9 mouse cellular contexts compared by ENCODE assay signal in the genomic region with DNA sequence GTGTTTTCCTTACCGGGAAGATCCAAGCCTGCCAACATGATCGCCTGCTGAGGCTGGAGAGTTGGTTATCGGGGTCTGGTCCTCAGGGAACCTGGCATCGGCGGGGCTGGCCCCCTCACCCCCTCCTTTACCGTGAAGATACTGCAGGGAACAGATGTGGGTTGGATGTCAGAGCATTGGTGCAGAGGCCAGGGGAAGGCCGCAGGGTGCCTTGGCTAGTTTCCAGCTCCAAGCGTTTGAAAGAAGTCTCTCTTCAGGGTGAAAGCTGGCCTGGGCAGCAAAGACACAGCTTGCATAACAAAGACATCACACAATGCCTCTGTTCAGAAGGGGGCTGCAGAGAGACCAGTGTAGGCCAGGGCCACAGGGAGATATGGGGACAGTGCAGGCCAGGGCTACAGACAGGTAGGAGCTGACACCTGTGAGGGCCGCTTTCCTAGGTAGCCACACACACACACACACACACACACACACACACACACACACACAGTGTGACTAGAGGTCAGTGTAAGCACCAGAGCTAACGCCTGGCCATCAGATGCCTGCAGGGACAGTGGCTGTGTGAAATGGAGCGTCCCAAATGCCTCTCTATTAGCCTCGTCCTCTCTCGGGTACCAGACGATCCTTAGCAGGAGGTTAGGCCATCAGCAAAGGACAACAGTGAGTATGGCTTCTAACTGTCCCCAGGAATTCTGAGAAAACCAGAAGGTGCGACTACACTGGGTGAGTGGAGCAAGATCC. TPM values are rescaled to one million over a fixed set of nuclear protein-coding genes. Genes with fewer than 3 reads are reported as not detected.
DNase-seq lines count a peak whose midpoint lies in the region; ATAC-seq and TF ChIP-seq lines count a peak whose summit lies in the region.
"Had no signal": no experiment of that assay in that cellular context is flagged by ENCODE, and none has a peak within 500 bp of the region (broad histone marks: within the 10 kb centered on the region; RNA-seq: fewer than 3 reads in every experiment).

No protein-coding gene starts in this region.

- DNase-seq in ovary, postnatal 36 days (ENCODE audit: low spot score), result peak; percentile 53
- no peak for DNase-seq in ovary, postnatal 10 days (ENCODE audit: low spot score)
- DNase-seq in left cerebral cortex, adult 2 months (ENCODE audit: extremely low spot score in 1 of 2, low spot score in 2 of 2), result peak in 1 of 2 experiments; percentile 68
- DNase-seq in spleen, adult 18-20 months, result no peak
- no peak for DNase-seq in kidney, adult 2 months
- DNase-seq: liver, embryonic 13.5 days had no signal

- ATAC-seq in frontal cortex, adult (ENCODE audit: low TSS enrichment), result peak; percentile 47
- peak; percentile 62; the same call in 1 of the 2 replicates for ATAC-seq in neural tube, embryonic 15.5 days (ENCODE audit: low FRiP score)
- no peak for ATAC-seq in megakaryocyte, adult 5-6 weeks (ENCODE audit: poor library complexity, severe bottlenecking)

- no peaks in the 10 kb centered on the region for H3K36me3 ChIP-seq in neural tube, embryonic 15.5 days
- no peaks in the 10 kb centered on the region for H3K36me3 ChIP-seq in kidney, adult 2 months (ENCODE audit: control insufficient read depth, insufficient read depth, low read length)
- H3K36me3 ChIP-seq: liver, embryonic 13.5 days had no signal

- H3K4me1 ChIP-seq in neural tube, embryonic 15.5 days, result peaks cover 37% of the 10 kb centered on the region
- no peaks in the 10 kb centered on the region for H3K4me1 ChIP-seq in kidney, adult 2 months (ENCODE audit: control insufficient read depth, insufficient read depth, low read length)
- H3K4me1 ChIP-seq: liver, embryonic 13.5 days had no signal

- intact Hi-C loops in left cerebral cortex, adult 2 months (cut with DNase I), result no loop called here

- H3K9ac ChIP-seq in neural tube, embryonic 15.5 days (replicated peaks), result 0 out of 2 replicates have a peak overlapping the region, but pooled peaks have one; percentile 11
- H3K9ac ChIP-seq: liver, embryonic 13.5 days had no signal

- no peak overlapping the region for H3K4me3 ChIP-seq in left cerebral cortex, adult 2 months
- no peak overlapping the region for H3K4me3 ChIP-seq in neural tube, embryonic 15.5 days (replicated peaks)
- H3K4me3 ChIP-seq in kidney, adult 2 months (ENCODE audit: insufficient read depth, low read depth, low read length), result no peak overlapping the region
- H3K4me3 ChIP-seq: liver, embryonic 13.5 days had no signal

- no peak for TF ChIP-seq POLR2A in kidney, adult 2 months (IDR thresholded peaks at IDR 0.05; ENCODE audit: low read depth, low read length)

- peak overlapping the region; percentile 23; the same call in 1 of the 2 replicates for H3K4me2 ChIP-seq in neural tube, embryonic 15.5 days
- H3K4me2 ChIP-seq: liver, embryonic 13.5 days had no signal

- no peaks in the 10 kb centered on the region for H3K27me3 ChIP-seq in neural tube, embryonic 15.5 days (replicated peaks)
- no peaks in the 10 kb centered on the region for H3K27me3 ChIP-seq in kidney, adult 2 months (replicated peaks; ENCODE audit: control insufficient read depth, insufficient read depth, low read length)
- H3K27me3 ChIP-seq: liver, embryonic 13.5 days had no signal

- H3K9me3 ChIP-seq in neural tube, embryonic 15.5 days (replicated peaks), result no peaks in the 10 kb centered on the region
- H3K9me3 ChIP-seq: liver, embryonic 13.5 days had no signal

- 17% methylated on average over 15 of the region's 15 CpGs for WGBS in neural tube, embryonic 15.5 days
- 43% methylated on average over 15 of the region's 15 CpGs for WGBS in kidney, adult 2 months

- peak overlapping the region; percentile 82 for H3K27ac ChIP-seq in left cerebral cortex, adult 2 months
- peak overlapping the region; percentile 67 for H3K27ac ChIP-seq in neural tube, embryonic 15.5 days (replicated peaks)
- no peak overlapping the region for H3K27ac ChIP-seq in kidney, adult 2 months (ENCODE audit: insufficient read depth, low read depth, low read length)
- H3K27ac ChIP-seq: liver, embryonic 13.5 days had no signal

- TF ChIP-seq CTCF in left cerebral cortex, adult 2 months (IDR thresholded peaks at IDR 0.05), result no peak
- TF ChIP-seq CTCF in kidney, adult 2 months (conservative IDR thresholded peaks at IDR 0.05; ENCODE audit: insufficient read depth, insufficient read length, low read depth, low read length), result no peak

RNA-seq across cellular contexts. Expression of gene Hhatl, which starts 17.9 kb away (rescaled TPM):
- 10 to 100 TPM; 20.0 to 21.3 TPM for total RNA-seq in left cerebral cortex, adult 2 months (2021)
- polyA plus RNA-seq in neural tube, embryonic 15.5 days (2015; fragmentation: Nextera tagmentation; extraction: Ambion mirVana), result 0.38 and 0.64 TPM in 2 replicates
- not detected in 2 replicates for total RNA-seq in megakaryocyte, adult 5-6 weeks (2015)
- total RNA-seq in megakaryocyte, adult 5-6 weeks (2017), result not detected in 2 replicates
- 19.1 and 22.5 TPM in 2 replicates for polyA plus RNA-seq in kidney, adult 2 months (2012; rRNA removed)

RNA-seq across cellular contexts. Expression of gene Ccdc13, which starts 29.0 kb away (rescaled TPM):
- 1 to 10 TPM; 5.7 to 6.2 TPM for total RNA-seq in left cerebral cortex, adult 2 months (2021)
- polyA plus RNA-seq in neural tube, embryonic 15.5 days (2015; fragmentation: Nextera tagmentation; extraction: Ambion mirVana), result 2.1 and 4.0 TPM in 2 replicates
- total RNA-seq in megakaryocyte, adult 5-6 weeks (2015), result not detected in 2 replicates
- total RNA-seq in megakaryocyte, adult 5-6 weeks (2017), result not detected in 2 replicates
- polyA plus RNA-seq in kidney, adult 2 months (2012; rRNA removed), result 0.30 TPM in 2 replicates
- polyA plus RNA-seq: liver, embryonic 13.5 days had no signal

RNA-seq across cellular contexts. Expression of gene Klhl40, which starts 32.8 kb away (rescaled TPM):
- 10 to 100 TPM in 1 of 2 experiments, 1 to 10 TPM in 1; 7.3 to 10.5 TPM for total RNA-seq in left cerebral cortex, adult 2 months (2021)
- polyA plus RNA-seq in neural tube, embryonic 15.5 days (2015; fragmentation: Nextera tagmentation; extraction: Ambion mirVana), result 2.7 and 3.6 TPM in 2 replicates
- total RNA-seq in megakaryocyte, adult 5-6 weeks (2015), result not detected in 2 replicates
- total RNA-seq in megakaryocyte, adult 5-6 weeks (2017), result not detected in 2 replicates
- polyA plus RNA-seq in kidney, adult 2 months (2012; rRNA removed), result 1.6 TPM in 1 of 2 replicates, not detected in the other

RNA-seq across cellular contexts. Expression of gene Higd1a, which starts 47.9 kb away (rescaled TPM):
- total RNA-seq in left cerebral cortex, adult 2 months (2021), result 10 to 100 TPM; 90.3 to 93.7 TPM
- polyA plus RNA-seq in neural tube, embryonic 15.5 days (2015; fragmentation: Nextera tagmentation; extraction: Ambion mirVana), result 149 and 169 TPM in 2 replicates
- total RNA-seq in megakaryocyte, adult 5-6 weeks (2015), result 64.0 and 80.3 TPM in 2 replicates
- total RNA-seq in megakaryocyte, adult 5-6 weeks (2017), result 9.5 and 13.5 TPM in 2 replicates
- polyA plus RNA-seq in kidney, adult 2 months (2012; rRNA removed), result 22.7 and 36.6 TPM in 2 replicates

RNA-seq across cellular contexts. Expression of gene Zfp651, which starts 51.1 kb away (rescaled TPM):
- total RNA-seq in left cerebral cortex, adult 2 months (2021), result 100 to 1,000 TPM; 119 to 133 TPM
- 27.9 and 36.3 TPM in 2 replicates for polyA plus RNA-seq in neural tube, embryonic 15.5 days (2015; fragmentation: Nextera tagmentation; extraction: Ambion mirVana)
- not detected in 2 replicates for total RNA-seq in megakaryocyte, adult 5-6 weeks (2015)
- not detected in 2 replicates for total RNA-seq in megakaryocyte, adult 5-6 weeks (2017)
- 25.4 and 29.5 TPM in 2 replicates for polyA plus RNA-seq in kidney, adult 2 months (2012; rRNA removed)

Comparison
In these comparisons a context has a peak if more than half of its experiments do, and no peak if none do; other contexts are left out.
1. RNA of gene Hhatl, which starts 17.9 kb away (total RNA-seq): 20.0 to 21.3 TPM in left cerebral cortex, adult 2 months; not detected in megakaryocyte, adult 5-6 weeks; every median in the first group is over 10 times any median in the second.
2. RNA of gene Ccdc13, which starts 29.0 kb away (total RNA-seq): 5.7 to 6.2 TPM in left cerebral cortex, adult 2 months; not detected in megakaryocyte, adult 5-6 weeks; every median in the first group is over 4 times any median in the second.
3. RNA of gene Klhl40, which starts 32.8 kb away (total RNA-seq): 7.3 to 10.5 TPM in left cerebral cortex, adult 2 months; not detected in megakaryocyte, adult 5-6 weeks; every median in the first group is over 4 times any median in the second.